Mouse (Mus musculus) limb, embryonic 11.5 days (tissue): Measurements from ENCODE around the gene Six4. TPM values are rescaled to one million over a fixed set of nuclear protein-coding genes. Genes with fewer than 3 reads are reported as not detected.
A peak's percentile ranks its signal among the peaks of the same experiment; 100 is the strongest.

Experiments
- ATAC-seq: fragments of 200-750 bp; cut with Nextera tagmentation; 2 replicates; pipeline ENCODE4 v1.8.0; 2017; ENCODE audit warnings: low read depth; ENCODE audit not compliant: insufficient number of reproducible peaks, low FRiP score, low TSS enrichment
- DNase-seq: peaks from one replicate; pipeline ENCODE4 v3.0.0-alpha.2; 2015; ENCODE audit warnings: low spot score
- H3K27ac ChIP-seq: fragments of 300-500 bp; sonication (generic); replicated peaks from 2 replicates; pipeline ENCODE4 v1.5.1; 2014; ENCODE audit warnings: low read depth, mild to moderate bottlenecking, low read length
- H3K27me3 ChIP-seq: fragments of 300-500 bp; sonication (generic); 2 replicates; pipeline ENCODE4 v1.6.1; 2014; ENCODE audit warnings: mild to moderate bottlenecking, low read length, mixed read lengths; ENCODE audit not compliant: control insufficient read depth, insufficient read depth
- H3K36me3 ChIP-seq: fragments of 300-500 bp; sonication (generic); 2 replicates; pipeline ENCODE4 v1.6.1; 2014; ENCODE audit warnings: mild to moderate bottlenecking, low read length, moderate library complexity, mixed read lengths; ENCODE audit not compliant: control insufficient read depth, insufficient read depth
- H3K4me1 ChIP-seq: fragments of 300-500 bp; sonication (generic); 2 replicates; pipeline ENCODE4 v1.6.1; 2014; ENCODE audit warnings: low read length, mixed read lengths; ENCODE audit not compliant: control insufficient read depth, insufficient read depth
- H3K4me2 ChIP-seq: fragments of 300-500 bp; sonication (generic); 2 replicates; pipeline ENCODE4 v1.6.1; 2014; ENCODE audit warnings: low read depth, mild to moderate bottlenecking, moderate library complexity; ENCODE audit not compliant: severe bottlenecking
- H3K4me3 ChIP-seq: fragments of 300-500 bp; sonication (generic); 2 replicates; pipeline ENCODE4 v1.5.1; 2014; ENCODE audit warnings: low read depth, low read length
- H3K9ac ChIP-seq: fragments of 300-500 bp; sonication (generic); 2 replicates; pipeline ENCODE4 v1.6.1; 2014; ENCODE audit warnings: mild to moderate bottlenecking, low read length
- H3K9me3 ChIP-seq: fragments of 300-500 bp; sonication (generic); 2 replicates; pipeline ENCODE4 v1.6.1; 2016; ENCODE audit warnings: low read length; ENCODE audit not compliant: control insufficient read depth
- WGBS: fragments of 180-500 bp; shearing (Covaris S2); extraction: QIAGEN DNeasy Blood & Tissue Kit; methylation state at CpG from one replicate; pipeline ENCODE4 v1.1.7; 2014; 5-methylcytosine and 5-hydroxymethylcytosine counted together
- polyA plus RNA-seq: library from polyadenylated mRNA; unstranded; fragments of >200 nt; fragmentation: Nextera tagmentation; extraction: Ambion mirVana; gene quantifications from 2 replicates; pipeline ENCODE4 v1.2.1, GENCODE M21; 2014

The Six4 gene
- polyA plus RNA-seq, 1 experiment from 2014 or later = 23.2 TPM

DNA sequence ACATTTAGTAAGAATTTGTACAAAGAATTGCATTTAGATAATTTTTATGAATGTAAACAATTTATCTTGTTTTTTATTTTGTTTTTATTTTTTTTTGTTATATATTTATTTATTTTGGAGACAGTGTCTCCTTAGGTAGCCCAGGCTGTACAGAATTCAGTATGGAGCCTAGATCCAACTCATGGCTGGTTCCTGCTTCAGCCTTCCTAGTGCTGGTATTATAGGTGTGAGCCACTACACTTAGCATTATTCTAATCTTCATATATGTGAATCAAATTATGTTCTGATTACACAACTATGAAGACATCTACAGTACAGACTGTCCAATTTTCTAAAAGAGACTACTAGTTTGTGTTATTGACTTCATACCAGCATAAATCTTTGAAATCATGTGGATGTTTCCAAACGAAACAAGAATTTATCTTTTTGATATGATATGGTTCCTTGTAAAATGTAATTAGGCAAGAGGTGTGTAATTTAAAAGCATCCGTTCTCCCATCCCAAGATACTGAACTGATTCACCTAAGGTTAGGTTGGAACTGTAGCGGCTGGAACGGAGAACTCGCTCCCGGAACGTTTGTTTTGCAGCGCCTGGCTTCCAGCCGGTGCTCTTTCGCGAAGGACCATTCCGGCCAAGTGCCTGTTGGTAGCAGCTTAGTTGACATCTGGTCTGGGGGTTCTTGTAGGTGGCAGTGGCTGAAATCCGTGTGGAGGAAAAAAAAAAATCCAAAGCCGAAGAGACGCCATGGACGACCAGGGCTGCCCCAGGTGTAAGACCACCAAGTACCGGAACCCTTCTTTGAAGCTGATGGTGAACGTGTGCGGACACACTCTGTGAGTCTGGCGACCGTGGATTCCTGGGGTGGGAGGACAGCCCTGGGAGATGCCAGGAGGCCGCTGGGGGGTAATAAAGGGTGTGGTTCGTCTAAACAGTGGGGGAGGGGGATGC lies 10.1 kb upstream of the Six4 start, which contains the start of gene Mnat1:
Mnat1 (plus strand) TSS at position 625 of the 949 bp plus-strand sequence.
- Histone ChIP-seq H3K4me2 (peak within 1 kb of the TSS; percentile 49), H3K36me3 (no peaks in the 10 kb centered on the region), H3K27me3 (no peaks in the 10 kb centered on the region), H3K4me1 (no peaks in the 10 kb centered on the region; the same call in 1 of the 2 replicates), H3K9me3 (no peaks in the 10 kb centered on the region), H3K27ac (peak within 1 kb of the TSS; percentile 62; the same call in 1 of the 2 replicates), H3K9ac (peak within 1 kb of the TSS; percentile 74), H3K4me3 (peak within 1 kb of the TSS; percentile 74)
- DNase-seq = peak; percentile 95
- ATAC-seq = peak; percentile 65; the same call in 1 of the 2 replicates
- WGBS = 1% methylated on average over 23 of the region's 23 CpGs

DNA sequence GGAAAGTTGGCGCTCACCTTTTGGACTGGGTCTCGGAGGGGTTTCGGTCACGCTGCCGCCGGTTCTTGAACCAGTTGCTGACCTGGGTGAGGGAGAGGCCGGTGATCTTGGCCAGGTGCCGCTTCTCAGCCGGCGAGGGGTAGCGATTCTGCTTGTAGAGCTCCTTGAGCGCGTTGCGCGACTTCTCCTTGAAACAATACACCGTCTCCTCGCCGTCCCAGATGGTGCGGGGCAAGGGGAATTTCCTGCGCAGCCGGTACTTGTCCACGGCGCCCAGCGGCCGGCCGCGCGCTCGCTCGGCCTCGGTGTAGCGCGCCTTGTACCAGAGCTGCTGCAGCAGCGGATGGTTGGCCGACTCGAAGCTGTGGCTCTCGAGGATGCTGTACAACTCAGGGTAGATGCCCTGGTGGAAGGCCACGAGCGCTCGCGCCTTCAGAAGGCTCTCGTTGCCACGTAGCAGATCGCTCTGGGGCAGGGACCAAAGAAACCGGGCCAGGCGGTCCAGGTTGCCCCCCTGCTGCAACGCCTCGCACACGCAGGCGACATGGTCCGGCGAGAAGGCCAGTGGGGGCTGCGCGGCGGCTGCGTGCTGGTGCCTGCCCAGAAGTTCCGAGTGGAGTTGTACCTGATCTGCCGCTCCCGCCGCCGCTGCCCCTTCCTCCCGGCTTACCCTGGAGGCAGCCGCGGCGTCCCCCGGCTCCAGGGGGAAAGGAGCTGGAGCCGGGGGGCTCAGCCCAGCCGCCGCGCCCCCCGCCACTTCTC lies 749 bp downstream of the Six4 start:
- Histone ChIP-seq H3K27ac (peak overlapping the region; percentile 99), H3K27me3 (no peaks in the 10 kb centered on the region), H3K4me3 (peak overlapping the region; percentile 98), H3K4me1 (peaks cover 23% of the 10 kb centered on the region), H3K36me3 (no peaks in the 10 kb centered on the region), H3K4me2 (peak overlapping the region; percentile 95), H3K9ac (peak overlapping the region; percentile 97), H3K9me3 (no peaks in the 10 kb centered on the region)
- WGBS = under 1% methylated on average over 68 of the region's 71 CpGs
- DNase-seq = peak; percentile 81
- ATAC-seq = 0 out of 2 replicates have a peak, but pooled peaks have one; percentile 18

DNA sequence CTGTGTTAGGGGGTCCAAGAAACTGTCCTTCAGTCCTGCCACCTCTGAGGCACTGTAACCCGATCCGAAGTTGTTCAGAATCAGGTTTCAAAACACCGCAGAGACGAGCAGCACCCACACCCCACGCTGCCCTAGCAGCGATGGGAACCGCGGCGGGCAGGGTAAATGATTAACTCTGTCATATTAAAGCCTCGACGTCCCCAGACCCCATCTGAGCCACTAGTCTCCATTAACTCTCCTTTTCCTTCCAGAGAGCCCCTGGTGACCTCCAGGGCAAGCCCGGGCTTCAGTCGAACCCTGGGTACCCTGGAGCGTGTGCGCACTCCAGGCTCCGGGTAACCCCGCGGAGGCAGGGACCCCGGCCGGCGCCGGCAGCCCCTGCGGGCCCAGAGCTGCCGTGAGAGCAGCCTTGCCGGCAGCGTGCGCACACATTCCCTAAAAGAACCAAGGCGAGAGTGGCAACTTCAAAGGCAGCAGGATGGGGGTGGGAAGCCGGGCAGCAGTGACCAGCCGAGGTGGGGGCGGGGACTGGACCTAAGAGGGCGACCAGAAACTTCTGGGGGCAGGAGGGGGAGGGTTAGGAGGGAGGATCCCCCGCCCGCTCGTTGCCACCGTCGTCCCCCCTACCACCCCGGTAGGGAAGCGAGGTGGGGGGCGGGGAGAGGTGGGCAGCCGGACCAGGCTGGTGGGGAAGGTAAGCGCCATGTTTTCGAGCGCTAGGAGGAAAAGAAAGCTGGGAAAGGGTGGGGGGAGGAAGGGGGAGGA lies 1.5 kb downstream of the Six4 start:
- Histone ChIP-seq H3K27me3 (no peaks in the 10 kb centered on the region), H3K36me3 (0 out of 2 replicates have a peak, but pooled peaks cover 2% of the 10 kb centered on the region), H3K4me2 (peak overlapping the region; percentile 95), H3K9me3 (no peaks in the 10 kb centered on the region), H3K27ac (peak overlapping the region; percentile 99), H3K9ac (peak overlapping the region; percentile 97), H3K4me1 (peaks cover 23% of the 10 kb centered on the region), H3K4me3 (peak overlapping the region; percentile 98)
- DNase-seq = no peak
- under 1% methylated on average over 43 of the region's 44 CpGs for WGBS
- peak; percentile 22; the same call in 1 of the 2 replicates for ATAC-seq

DNA sequence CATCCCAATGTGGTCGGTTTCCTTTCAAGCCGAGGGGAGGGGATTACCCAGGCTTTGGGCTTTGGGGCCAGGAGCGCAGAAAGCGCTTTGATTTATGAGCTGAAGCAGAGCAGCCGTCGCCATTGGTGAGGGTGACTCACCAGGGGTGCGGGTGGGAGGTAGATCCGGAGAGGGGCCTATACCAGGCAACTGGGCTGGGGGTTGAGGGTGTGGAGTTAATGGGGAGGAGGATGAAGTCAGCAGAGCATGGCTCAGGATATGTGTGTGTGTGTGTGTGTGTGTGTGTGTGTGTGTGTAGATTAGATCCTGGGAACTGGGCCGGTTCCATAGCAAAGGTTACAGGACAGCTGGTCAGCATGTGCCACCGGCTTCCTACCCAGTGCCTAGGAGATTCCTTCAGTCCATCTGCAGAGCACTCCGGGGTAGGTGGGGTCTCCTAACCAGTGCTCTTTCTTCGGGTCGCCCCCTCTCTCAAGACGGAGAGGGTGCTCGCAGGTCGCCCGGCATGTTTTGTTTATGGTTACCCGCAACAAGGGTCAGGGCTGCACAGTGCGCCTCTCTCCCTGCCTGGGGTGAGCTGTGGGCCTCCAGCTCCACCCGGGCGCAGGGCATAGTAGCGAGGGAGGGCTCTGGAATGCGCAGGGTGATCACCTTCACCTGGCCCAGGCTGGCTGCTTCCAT lies 2.7 kb downstream of the Six4 start:
- peak; percentile 52 for ATAC-seq
- H3K4me3 ChIP-seq = peak overlapping the region; percentile 98
- under 1% methylated on average over 23 of the region's 23 CpGs for WGBS
- no peaks in the 10 kb centered on the region for H3K27me3 ChIP-seq
- H3K27ac ChIP-seq = peak overlapping the region; percentile 99
- H3K4me1 ChIP-seq = peaks cover 23% of the 10 kb centered on the region
- DNase-seq = peak; percentile 75
- peaks cover 5% of the 10 kb centered on the region; the same call in 1 of the 2 replicates for H3K36me3 ChIP-seq
- H3K9ac ChIP-seq = peak overlapping the region; percentile 97
- H3K4me2 ChIP-seq = peak overlapping the region; percentile 95
- H3K9me3 ChIP-seq = no peaks in the 10 kb centered on the region

DNA sequence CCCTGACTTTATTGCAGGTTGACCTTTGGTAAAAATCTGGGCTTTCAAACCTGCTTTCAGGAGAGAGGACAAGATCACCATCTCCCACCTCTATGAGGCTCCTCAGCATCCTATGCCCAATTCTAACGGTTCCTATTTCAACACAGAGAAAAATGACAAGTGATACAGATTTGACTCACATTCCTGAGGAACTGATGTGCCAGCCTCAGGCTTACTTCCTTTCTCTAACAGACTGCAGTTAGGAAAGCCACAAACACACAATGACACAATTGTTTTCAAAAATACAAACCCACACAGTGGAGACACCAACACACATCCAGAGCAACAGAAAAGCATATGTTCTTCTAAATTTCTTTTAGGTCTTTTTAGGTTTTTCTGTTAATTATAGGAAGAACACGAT lies 5.4 kb downstream of the Six4 start:
- 88% methylated on average over 2 of the region's 2 CpGs for WGBS
- H3K4me1 ChIP-seq = peaks cover 20% of the 10 kb centered on the region
- no peaks in the 10 kb centered on the region for H3K27me3 ChIP-seq
- ATAC-seq = no peak
- H3K27ac ChIP-seq = no peak overlapping the region
- DNase-seq = no peak
- no peak overlapping the region for H3K9ac ChIP-seq
- H3K4me2 ChIP-seq = no peak overlapping the region
- peaks cover 16% of the 10 kb centered on the region for H3K36me3 ChIP-seq
- H3K4me3 ChIP-seq = no peak overlapping the region
- no peaks in the 10 kb centered on the region for H3K9me3 ChIP-seq

DNA sequence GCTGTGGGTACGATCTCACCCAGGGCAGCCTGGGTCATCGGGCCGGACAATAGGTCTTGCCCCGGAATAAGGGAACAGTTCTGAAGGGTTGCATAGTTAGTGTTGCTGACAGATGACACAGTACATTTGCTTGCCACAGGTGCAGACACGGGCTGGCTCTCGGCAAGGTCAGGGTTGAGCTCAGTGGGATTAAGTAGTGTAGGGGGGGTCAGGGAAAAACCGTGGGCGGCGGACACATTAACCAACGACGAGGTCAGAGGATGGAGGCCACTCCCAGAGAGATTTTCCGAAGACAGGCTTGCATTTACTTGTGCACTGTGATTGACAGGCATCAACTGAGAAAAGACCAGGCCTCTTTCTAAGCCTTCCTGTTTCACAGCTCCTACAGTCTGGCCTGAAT lies 9.5 kb downstream of the Six4 start:
- 83% methylated on average over 12 of the region's 12 CpGs for WGBS
- Histone ChIP-seq H3K4me1 (peaks cover 3% of the 10 kb centered on the region; the same call in 1 of the 2 replicates), H3K9me3 (no peaks in the 10 kb centered on the region), H3K4me3 (no peak overlapping the region), H3K9ac (no peak overlapping the region), H3K4me2 (no peak overlapping the region), H3K27me3 (no peaks in the 10 kb centered on the region), H3K27ac (no peak overlapping the region), H3K36me3 (peaks cover 19% of the 10 kb centered on the region)
- DNase-seq = no peak
- peak; percentile 60; the same call in 1 of the 2 replicates for ATAC-seq

DNA sequence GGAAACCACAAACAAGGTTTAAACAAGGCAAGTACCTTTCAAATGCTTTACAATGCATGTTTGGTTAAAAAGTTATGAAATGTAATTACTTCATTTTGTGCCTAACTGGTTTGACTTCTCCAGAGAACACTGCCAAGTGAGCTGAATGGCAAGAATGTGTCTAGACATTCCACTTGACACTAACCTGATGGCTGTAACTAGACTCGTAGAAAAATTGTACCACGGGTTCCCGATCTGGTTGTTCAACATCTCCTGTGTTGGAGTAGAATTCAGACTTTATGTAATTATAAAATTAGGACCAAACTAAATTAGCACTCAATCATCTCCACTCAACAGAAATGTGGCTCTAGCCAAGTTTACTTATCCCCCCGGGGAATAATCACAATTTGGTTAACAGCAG lies 14.7 kb downstream of the Six4 start:
- ATAC-seq (no peak), DNase-seq (no peak)
- Histone ChIP-seq H3K4me2 (no peak overlapping the region), H3K36me3 (peaks cover 10% of the 10 kb centered on the region), H3K27ac (no peak overlapping the region), H3K9ac (no peak overlapping the region), H3K4me3 (no peak overlapping the region), H3K4me1 (no peaks in the 10 kb centered on the region), H3K27me3 (no peaks in the 10 kb centered on the region), H3K9me3 (no peaks in the 10 kb centered on the region)
- WGBS = 83% methylated on average over 4 of the region's 4 CpGs
